Mouse (Mus musculus) gastrocnemius, adult 18-20 months (tissue): Measurements from ENCODE around the gene Kif13a. TPM values are rescaled to one million over a fixed set of nuclear protein-coding genes. Genes with fewer than 3 reads are reported as not detected.

Source experiments
- DNase-seq: peaks from one replicate; pipeline ENCODE4 v3.0.0; 2021; ENCODE audit warnings: low spot score
- total RNA-seq, 2 experiments: library from RNA; stranded (reverse); gene quantifications; 2 replicates each; pipeline ENCODE4 v1.2.3; 2021

Gene Kif13a
- total RNA-seq, 2 experiments from 2014 or later, result 82.9 to 87.5 TPM

DNA sequence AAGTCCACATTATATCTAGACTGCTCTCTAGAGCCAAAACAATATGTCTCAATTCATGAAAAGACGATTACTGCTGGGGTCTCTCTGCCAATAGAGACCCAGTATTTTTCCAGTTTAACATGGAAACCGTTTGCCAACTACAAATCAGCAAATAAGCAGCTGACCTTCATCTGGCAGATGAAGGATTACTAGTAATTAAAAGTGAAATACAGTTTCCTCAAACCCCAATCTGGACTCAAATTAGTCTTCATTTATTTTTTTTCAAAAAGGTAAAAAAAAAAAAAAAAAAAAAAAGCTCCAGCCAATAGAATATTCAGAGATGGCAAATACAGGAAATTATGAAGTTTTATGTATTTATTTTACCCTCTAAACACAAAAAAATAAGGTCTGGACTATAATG lies 199.7 kb downstream of the Kif13a start:
- DNase-seq, result no peak

GRCm38 (mm10) chr13:46728411-46728810 lies 201.3 kb downstream of the Kif13a start:
- no peak for DNase-seq

DNA sequence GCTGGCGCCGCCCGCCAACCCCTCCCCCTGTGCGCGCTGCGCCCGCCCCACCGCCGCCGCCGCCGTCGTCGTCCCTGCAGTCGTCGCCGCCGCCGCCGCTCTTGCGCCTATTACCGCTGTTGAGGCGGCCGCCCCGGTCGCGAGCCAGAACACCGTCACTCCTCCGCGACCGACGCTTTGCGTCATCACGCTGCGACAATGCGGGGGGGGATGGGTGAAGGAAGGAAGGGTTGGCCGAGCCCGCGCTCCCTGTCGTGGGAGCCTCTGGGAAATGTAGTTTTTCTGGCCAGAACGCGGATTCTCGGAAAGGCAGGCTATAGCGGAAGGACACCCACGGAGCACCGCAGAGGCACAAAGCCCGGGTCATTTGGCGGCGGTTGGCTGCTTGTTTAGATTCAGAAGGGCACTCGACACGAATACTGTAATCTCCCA lies 201.8 kb downstream of the Kif13a start, which contains the start of gene Nup153:
TSS of gene Nup153 (minus strand) at position 104 of the 432 bp plus-strand sequence.
- DNase-seq, result peak; percentile 100

- peak; percentile 46 for DNase-seq
Measured at GRCm38 (mm10) chr13:46727038-46727836, 202.4 kb downstream of the Kif13a start.

GRCm38 (mm10) chr13:46726288-46727037 lies 203.2 kb downstream of the Kif13a start:
- DNase-seq, result no peak

- DNase-seq, result no peak
Measured at GRCm38 (mm10) chr13:46725227-46725626, 204.4 kb downstream of the Kif13a start.

DNA sequence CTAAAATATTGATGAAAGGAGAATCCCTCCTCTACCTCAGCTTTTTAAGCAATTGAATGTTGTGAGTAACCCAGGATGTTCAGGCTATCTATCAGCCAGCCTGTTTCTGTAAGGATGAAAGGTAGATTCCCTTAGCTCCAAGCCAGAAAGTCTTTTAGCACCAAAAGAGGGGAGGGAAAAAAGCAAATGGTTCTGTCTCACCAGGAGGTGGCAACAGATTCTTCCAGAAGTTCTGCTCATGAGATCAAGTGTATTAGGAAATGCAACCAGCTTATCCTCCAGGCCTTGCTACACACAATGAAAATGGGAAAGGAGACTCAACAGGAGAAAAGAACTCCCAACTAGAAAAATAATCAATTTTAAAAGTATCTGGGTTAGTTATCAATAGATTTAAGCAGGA lies 205.3 kb downstream of the Kif13a start:
- DNase-seq, result peak; percentile 33

DNA sequence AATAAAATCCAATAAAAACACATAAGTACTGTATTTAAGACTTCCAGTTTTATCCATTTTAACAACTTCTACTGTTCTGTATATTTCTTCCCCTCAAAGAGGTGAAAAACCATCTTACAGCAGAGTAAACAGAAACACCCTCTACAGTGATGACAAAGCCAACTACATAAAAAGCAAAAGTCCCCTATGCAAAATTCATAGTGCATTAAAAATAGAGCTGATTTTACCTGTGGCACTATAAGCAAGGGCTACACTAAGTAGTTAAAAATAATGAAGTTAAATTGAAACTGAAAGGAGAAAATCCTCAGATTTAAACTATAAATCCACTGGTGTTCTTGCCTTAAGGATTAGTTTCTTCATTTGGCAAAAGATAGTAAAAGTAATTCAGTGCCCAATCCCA lies 208.7 kb downstream of the Kif13a start:
- DNase-seq, result no peak

DNA sequence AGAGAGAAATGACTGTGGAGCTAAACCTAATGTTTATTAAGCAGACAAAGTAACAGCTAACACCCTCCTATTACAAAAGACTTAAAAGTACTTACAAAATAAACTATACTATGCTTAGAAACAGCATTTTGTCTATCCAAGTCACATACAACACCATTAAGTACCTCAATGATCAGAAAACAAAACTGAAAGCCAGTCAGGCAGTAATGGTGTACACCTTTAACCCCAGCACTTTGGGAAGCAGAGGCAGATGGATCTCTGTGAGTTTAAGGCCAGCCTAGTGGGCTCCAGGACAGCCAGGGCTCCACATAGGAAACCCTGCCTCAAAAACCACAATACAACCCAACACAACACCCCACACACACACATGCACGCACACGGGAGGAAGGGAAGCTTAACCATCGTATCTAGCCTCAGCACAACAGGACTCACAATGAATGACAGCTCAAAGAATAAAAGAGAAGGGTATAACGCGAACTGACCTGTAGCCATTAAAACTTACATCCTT lies 210.7 kb downstream of the Kif13a start:
- DNase-seq, result no peak

DNA sequence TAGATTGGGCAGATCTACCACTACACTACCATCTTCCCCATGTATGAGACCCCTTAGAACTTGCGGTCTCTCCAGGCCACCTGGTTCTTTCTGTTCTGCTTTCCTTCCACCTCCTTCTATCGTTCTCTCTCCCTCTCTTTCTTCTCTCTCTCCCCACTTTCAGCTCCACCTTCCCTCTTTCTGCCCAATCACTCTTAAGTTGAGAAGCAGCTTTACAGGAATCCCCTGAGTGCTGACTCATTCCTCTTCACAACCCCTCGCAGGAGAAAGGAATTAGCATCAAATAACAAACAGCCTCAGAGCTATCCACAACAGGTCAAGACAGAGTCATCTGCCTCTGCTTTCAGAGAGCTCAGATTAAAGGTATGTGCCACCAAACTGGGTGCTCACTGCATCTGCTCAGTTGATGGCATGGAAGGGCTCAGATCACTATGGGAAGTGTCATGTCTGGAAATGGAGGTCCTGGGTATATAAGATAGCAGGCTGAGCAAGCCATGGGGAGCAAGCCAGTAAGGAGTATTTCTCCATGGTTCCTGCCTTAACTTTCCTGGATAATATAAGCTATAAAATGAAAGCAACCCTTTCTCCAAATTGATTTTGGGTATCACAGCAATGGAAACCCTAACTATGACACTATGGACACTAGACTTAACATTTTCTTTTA lies 213.6 kb downstream of the Kif13a start:
- DNase-seq, result no peak

- no peak for DNase-seq
Measured at GRCm38 (mm10) chr13:46713486-46713885, 216.2 kb downstream of the Kif13a start.

GRCm38 (mm10) chr13:46703138-46703537 lies 226.5 kb downstream of the Kif13a start:
- DNase-seq, result no peak

GRCm38 (mm10) chr13:46701486-46701885 lies 228.2 kb downstream of the Kif13a start:
- DNase-seq, result no peak

DNA sequence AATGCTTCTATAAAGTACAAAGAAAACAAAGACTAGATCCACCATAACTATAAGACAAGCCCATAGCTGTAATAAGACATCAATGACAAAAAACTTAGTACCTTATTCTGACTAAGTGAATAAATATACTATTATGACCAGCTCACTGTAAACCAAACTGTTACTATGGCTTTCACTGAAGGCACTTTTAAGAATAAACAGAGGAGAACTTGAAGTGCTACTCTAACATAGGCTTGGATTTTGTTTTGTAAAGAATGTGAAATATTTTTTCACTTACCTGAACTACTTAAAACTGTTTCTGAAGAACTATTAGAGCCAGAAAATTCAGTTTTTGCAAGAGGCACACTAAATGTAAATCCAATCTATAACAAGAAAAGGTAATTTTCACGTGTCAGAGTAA lies 230.3 kb downstream of the Kif13a start:
- no peak for DNase-seq

Other genes with a start within 250 kb of the Kif13a start
- gene Nup153, start 201.9 kb downstream of the Kif13a start, total RNA-seq, result 10 to 100 TPM; 40.1 to 41.3 TPM
- 1 to 10 TPM; 5.1 to 5.2 TPM for gene Nhlrc1, start 85.0 kb upstream of the Kif13a start, total RNA-seq
- gene Kdm1b, start 113.6 kb upstream of the Kif13a start, total RNA-seq, result 1 to 10 TPM; 7.9 to 8.6 TPM
- gene Tpmt, start 114.9 kb upstream of the Kif13a start, total RNA-seq, result 1 to 10 TPM; 3.7 to 6.6 TPM
- gene Dek, start 176.3 kb upstream of the Kif13a start, total RNA-seq, result 10 to 100 TPM; 36.0 to 36.8 TPM
- gene Rnf144b, start 192.8 kb upstream of the Kif13a start, total RNA-seq, result 10 to 100 TPM; 17.5 to 29.4 TPM